Mouse (Mus musculus) layer of hippocampus, postnatal 36 days (tissue): Measurements from ENCODE around the gene Pianp. TPM values are rescaled to one million over a fixed set of nuclear protein-coding genes. Genes with fewer than 3 reads are reported as not detected.

Experiments used
- DNase-seq, 2 experiments: peaks; one replicate each; pipeline ENCODE4 v3.0.0; 2022
- total RNA-seq, 2 experiments: library from RNA; stranded (reverse); gene quantifications; 2 replicates each; pipeline ENCODE4 v1.2.3; 2021

Gene Pianp
- 100 to 1,000 TPM; 163 to 173 TPM for total RNA-seq

DNA sequence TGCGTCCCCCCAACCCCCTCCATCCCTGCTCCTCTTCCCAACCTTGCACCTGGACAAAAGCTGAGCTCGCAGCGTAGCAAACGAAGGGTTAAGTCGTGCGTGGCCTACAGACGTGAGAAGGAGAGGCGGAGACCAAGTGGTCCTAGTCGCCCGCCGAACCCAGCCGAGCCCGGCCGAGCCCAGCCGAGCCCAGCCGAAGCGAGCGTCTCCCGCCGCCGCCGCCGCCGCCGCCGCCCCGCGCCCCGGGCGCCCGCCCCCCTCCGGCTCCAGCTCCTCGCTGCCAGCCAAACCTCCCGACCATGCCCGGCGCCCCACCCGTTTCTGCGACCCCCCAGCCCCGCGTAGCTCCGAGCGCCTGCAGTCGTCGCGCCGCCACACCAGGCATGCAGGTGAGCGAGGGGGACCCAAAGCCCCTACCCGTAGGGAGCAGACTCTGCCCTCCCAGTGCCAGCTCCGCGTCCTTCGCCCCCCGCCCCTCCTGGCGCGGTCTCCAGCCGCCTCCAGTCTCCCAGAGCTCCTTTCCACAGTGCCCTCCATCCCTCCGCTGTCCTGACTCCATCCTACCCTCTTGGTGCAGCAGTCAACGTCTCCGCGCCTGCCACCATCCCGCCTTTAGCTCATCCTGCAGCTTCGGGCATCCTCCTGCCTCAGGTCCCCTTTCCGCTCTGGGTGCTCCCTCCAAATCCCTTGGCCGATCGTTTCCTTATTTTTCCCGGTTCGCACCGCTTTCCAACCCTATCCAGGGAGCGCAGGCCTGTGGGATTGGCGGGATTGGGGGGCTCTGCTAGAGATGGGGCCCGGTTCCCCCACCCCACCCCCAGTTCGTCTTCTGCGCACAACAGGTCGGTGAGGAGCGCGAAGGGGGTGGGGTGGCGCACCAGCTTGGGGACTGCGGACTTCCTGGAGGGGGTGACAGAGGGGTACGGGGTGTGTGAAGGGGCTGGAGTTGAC, at the start of gene Pianp:
Gene Pianp, plus strand, starts transcription at position 144 of the 951 bp plus-strand sequence.
- peak; percentile 77 to 79 for DNase-seq

DNA sequence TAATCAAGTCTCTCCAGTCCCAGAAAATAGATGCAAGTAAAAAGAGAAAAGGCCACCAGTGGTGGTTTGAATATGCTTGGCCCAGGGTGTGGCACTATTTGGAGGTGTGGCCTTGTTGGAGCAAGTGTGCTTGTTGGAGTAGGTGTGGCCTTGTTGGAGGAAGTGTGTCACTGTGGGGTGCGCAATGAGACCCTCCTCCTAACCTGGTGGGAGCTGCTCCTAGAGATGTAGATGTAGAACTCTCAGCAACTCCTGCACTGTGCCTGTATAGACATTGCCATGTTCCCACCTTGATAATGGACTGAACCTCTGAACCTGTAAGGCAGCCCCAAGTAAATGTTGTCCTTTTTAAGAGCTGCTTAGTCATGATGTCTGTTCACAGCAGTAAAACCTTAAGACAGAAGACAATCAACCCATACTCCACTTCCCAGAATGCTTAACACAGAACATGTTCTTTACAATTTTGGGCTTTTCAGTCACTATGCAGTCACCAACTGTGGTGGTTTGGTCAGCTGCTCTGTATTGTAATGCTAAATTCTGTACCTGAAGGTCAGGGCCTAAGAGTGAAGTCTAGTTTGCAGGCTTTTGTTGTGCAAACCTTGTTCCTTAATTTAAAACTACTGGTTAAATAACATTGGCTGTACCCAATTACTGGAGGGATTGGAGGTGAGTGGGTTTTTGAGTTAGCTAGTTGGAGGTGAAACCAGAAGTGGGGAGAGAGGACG, 42.3 kb upstream of the Pianp start:
- DNase-seq: no peak

DNA sequence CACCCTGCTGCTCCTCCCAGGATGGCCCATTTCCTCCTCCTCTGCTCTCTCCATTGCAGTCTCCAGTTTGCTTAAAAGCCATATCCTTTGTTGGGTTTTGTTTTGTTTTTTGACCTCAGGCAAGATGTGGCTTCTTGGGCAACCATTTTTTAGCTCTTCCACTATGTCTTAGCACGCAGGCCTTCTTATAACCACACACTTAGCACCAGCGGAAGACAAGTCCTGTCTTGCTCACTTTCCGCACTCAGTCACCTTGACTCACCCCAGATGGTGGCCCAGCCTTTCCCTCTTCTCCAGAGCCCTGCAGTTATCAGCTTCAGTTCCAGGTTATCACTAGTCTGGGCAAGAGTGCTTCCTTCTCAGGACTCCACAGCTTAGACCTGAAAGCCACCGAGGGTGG, 41.3 kb upstream of the Pianp start:
- DNase-seq: no peak

DNA sequence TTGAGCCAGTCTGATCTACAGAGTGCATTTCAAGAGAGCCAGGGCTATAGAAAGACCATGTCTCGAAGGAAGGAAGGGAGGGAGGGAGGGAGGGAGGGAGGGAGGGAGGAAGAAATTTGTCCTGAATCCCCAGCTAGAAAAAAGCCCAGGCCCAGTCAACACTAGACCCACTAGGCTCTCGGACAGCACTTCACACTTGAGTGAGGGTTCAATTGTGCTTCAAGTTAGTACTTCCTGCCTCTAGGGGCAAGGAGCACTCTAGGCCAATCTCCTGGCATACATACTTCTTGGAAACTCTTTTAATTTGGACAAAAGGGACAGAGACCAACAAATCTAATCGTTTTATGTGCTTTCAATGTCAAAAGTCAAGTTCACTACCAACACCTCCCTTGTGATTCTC, 38.4 kb upstream of the Pianp start:
- DNase-seq: no peak

DNA sequence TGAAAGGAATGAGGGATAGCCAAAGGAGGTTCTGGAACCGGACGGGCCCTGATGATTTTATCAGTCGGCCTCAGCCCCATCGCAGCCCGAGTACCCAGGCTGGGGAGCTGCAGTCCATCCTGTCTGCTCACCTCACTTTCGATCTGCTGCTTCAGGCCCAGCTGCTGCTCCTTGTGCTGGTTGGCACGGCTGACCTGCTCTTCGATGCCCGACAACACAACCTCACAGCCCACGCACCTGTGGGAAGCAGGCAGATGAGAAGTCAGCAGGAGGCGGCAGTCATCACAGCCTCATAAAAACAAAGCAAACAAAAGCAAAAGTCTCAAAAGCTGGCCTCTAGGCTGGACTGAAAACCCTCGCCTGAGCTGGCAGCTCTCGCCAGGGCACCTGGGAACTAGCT, 36.5 kb upstream of the Pianp start:
- no peak for DNase-seq

DNA sequence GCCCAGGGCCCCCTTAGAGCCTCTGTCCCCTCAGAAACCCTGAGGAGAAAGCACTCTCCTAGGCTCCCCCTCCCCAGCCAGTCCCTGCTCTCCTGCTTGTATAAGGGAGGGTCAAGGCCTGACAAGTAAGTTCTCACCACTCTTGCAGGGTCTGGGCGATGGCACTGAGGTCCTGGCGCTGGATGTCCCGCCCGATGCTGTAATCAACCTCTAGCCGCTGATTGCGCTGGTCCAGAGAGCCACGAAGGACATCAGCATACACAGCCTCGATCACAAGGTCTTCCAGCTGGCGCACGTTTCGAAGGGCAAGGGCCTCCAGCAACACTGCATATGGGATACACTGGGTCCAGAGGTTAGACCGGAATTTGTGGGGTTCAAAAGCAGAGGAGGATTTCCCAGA, 35.5 kb upstream of the Pianp start:
- no peak for DNase-seq

DNA sequence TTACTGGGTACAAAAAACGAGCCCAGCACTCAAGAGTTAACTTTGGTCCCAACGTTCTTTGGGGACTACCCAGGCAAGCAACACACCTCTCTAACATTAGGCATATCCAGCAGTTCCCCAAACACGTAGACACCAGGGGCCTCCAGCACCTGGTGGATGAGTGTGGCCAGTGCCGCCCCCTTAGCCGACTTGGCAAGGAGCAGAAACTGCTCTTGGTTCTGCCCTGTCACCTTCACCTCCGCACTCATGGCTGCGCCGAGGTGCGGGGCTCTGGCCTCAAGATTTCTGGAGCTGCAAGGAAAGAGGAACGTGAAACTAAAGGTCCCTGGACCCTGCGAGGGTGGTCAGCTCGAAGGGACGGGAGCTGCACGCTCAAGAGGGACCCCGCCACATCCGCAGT, 31.9 kb upstream of the Pianp start:
- no peak for DNase-seq

DNA sequence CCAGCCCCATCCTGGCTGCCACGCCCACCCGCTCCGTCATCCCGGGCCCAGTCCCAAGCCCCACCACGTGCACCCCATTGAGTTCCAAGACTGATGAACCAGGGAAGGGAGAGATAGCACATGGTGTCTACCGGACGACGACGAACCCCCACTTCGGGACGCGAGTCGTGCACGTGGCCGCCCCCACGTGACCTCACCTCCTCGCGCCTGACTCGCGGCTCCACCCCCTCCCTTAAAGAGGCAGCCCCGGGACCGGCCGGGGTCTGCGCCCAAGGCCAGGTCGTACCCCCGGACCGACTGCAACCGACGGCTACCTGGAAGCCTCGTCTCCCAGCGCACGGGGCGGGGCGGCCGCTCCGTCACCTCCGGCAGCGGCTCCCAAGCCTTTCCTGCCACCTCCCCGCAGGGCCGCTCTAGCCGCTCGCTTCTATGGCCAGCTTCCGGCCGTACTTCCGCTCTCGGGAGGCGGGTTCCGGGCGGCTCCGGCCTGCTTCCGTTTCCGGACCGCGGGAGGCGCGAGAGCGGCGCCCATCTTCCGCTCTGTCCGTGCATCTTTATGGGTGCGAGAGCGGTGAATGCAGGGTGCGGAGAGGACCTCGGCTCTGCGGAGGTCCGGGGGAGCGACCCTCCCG, 31.3 kb upstream of the Pianp start, which contains the start of gene Cops7a:
Gene Cops7a, minus strand, starts transcription at position 451 of the 632 bp plus-strand sequence.
- peak; percentile 96 for DNase-seq

DNA sequence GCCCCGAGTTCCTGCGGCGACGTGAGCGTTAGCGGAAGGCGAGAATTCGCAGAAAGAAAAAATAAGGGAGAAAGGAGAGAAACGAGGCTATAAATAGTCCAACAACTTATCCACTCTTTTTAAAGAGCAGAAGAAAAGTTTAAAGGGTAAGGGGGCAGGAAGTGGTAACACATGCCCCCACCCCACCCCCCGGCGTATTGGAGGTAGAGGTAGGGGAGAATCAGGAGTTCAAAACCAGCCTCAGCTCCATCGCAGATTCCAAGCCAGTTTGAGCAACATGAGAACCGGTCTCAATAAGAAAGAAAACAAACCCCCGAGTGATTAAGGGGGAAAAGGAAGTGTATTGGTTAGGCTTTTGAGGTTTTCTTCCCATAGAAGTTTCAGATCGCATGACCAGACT, 30.7 kb upstream of the Pianp start:
- DNase-seq: no peak

DNA sequence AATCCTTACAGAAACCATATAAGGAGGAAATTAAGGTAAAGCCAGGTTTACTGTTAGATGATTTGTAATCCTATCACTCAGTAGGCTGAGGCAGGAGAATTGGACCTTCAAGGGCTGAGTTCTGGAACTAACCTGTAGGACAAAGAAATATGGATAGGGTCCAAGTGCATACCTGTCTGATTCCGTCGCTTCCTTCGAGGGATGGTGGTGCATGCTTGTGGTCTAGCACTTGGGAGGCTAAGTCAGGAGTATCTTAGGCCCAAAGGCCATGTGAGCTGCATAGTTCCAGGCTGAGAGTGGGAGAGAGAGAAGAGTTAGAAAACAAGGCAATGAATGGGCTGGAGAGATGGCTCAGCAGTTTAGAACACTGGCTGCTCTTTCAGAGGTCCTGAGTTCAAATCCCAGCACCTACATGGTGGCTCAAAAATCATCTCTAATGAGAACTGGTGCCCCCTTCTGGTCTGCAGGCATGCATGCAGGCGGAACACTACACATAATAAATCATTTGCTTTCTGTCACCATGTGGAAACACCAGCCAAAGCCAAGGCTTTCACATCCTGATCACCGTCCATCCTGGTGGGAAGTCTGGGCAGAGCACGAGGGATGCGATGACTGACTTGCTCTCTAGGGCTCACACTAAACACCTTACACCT, 29.9 kb upstream of the Pianp start:
- DNase-seq: no peak

DNA sequence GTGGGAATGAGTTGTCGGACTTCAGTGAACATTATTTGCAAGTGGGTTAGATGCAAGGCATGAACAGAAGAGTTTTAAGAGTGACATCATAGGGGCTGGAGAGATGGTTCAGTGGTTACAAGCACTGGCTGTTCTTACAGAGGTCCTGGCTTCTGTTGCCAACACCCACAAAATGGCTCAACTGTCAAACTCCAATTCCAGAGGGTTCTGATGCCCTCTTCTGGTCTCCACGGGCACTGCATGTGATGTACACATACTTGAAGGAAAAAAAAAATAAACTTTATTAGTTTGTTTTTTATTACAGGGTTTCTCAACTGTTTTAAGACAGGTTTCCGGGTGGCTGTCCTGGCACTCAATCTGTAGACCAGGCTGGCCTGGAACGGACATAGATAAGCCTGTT, 28.7 kb upstream of the Pianp start:
- DNase-seq: no peak

DNA sequence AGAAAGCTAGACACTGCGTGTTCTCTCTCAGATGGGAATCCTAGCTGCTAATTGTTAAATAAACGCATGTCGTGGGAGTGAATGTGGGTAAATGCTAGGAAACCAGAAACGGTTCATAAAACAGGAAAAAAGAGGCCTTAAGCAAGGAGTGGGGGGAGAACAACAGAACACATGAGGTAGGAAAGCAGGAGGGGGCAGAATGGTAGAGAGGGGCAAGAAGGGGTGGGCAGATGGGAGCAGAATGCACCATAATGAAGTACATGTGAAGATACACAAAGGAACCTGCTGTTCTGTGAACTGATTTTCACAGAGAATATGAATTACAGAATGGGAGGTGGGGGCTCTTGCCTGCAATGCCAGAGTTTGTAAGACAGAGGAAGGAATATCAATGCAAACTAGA, 4.3 kb upstream of the Pianp start:
- DNase-seq: no peak

DNA sequence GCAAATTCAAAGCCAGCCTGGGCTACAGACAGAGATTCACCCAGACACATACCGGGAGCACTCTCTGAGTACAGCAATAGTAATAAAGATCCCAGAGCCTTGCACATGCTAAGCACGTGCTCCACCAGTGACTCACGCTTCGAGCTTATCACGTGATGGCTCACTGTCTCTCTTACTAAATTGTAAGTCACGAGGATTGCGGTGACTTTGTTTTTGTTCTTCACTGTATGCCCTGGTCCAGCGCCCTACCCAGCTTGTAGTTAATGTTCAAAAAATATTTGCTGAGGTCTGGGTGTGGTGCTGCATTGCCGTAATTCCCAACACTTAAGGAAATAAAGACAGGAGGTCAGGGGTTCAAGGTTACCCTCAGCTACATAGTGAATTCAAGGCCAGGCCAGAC, 3.1 kb upstream of the Pianp start:
- no peak for DNase-seq

DNA sequence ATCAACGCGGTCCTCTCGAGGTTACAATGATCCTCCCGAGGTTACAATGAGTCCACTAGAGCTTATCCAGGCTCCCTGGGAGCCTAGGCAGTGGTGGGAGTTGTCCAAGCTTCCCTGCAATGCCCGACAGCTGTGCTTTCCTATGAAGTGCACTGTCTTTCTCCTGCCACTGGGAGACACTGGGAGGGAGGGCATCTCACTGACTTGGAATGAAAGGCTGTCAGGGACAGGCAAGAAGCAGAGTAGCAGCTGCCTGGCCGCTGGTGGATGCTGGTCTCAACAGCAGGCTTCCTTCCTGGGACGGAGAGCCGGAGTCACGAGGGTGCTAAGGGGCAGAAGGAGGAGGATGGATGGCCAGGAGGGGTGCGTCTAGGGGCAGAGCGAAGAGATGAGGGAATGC, 2.6 kb upstream of the Pianp start:
- no peak for DNase-seq

DNA sequence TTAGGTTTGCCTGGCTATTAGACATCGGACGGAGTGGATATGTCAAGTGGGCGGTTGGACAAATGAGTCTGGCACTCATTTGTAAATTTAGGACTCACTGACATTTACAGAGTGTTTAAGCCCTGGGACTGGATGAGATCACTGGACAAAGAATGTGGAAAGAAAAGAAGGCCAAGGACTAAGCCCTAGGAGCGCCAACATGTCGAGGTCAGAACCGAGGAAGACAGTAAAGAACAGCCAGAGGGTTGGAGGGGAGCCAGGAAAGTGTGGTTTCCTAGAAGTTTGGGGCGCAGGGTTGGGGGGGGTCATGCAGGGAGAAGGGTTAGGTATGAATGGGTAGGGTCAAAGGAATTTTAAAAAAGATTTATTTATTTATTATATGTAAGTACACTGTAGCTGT, 1.2 kb upstream of the Pianp start:
- DNase-seq: no peak

DNA sequence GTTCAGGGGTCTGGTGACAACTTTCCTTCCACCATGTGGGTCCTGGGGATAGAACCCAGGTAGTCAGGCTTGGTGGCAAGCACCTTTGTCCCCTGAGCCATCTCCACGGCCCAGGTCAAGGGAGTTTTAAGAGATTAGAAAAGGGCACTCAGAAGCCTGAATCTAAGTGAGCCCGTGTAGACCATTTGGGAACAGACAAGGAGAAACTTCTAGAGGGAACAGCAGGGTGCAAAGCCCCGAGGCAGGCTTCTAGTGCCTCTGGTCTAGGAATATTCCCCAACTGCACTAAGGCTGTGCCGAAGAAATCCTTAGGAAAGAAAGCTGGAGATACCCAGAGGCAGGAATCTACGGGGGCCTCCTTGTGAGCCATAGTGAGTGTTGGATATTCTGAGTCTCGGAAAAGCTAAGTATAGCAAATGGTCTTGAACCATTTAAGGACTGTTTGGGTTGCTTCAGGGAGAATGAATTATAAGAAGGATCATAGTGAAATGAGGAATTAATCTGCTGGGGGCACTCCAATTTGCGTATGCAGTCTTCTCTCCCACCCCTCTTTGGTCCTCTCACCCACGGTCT, 577 bp upstream of the Pianp start:
- DNase-seq: no peak

DNA sequence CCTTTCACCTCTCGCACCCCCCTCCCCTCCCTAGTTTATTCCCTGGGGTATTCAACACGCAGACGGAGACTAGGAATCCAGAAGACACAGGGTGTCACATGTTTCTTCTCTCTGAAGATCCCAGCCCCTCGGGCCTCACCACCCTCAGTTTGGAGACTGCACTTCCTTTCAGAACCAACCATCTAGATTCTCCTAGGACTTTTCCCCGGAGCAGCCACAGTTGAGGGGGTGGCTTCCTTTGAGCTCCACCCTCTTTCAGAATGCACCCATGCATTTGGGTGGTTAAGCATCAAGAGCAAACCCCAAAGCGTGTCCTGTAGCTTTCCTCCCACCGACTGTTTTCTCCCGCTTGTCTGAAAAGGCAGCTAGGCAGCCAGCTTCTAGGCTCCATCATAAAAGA, 1.6 kb downstream of the Pianp start:
- DNase-seq: no peak

DNA sequence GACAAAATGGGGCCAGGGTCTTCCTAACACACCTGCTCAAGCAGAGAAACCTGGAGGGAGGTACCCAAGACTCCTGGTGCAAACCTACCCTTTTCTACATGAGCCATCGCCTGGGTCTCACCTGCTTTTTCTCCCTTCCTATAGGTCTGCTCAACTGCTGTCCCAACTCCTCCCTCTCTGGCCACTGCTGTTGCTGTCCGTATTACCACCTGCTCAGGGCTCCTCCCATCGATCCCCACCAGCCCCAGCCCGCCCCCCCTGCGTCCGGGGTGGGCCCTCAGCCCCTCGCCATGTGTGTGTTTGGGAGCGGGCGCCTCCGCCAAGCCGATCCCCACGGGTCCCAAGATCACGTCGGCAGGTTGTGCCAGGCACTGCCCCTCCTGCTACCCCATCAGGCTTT, 2.6 kb downstream of the Pianp start:
- DNase-seq: no peak

DNA sequence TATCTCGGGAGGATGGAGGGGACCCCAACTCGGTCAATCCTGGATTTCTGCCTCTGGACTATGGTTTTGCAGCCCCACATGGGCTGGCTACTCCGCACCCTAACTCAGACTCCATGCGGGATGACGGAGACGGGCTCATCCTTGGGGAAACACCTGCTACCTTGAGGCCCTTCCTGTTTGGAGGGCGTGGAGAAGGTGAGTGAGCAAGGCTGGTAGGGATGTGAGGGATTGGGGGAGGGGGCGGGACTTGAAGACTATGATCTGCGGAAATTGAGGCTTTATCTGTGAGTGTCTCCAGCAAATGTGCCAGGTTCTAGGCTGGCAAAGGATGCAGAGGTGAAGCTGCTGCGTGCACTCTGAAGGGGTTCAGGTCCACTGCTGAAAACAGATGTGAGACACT, 3.1 kb downstream of the Pianp start:
- DNase-seq: no peak

DNA sequence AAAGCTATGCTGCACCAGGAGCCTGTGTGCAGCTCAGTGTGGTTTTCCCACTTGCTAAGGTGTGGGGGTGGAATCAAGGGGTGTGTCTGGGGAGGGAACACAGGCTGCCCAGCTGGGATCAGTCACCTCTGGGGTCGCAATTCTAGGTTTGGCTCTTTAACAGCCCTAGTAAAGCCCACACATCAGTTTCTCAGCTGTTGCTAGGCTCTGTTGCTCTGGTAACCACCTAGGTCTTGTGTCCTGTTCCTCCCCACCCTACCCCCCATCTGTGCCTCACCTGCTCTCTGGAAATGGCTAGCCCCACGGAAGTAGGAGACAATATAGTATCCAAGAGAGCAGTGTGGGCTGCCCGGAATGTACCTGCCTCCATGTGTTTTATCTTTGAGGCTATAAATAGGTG, 7.2 kb downstream of the Pianp start:
- no peak for DNase-seq

DNA sequence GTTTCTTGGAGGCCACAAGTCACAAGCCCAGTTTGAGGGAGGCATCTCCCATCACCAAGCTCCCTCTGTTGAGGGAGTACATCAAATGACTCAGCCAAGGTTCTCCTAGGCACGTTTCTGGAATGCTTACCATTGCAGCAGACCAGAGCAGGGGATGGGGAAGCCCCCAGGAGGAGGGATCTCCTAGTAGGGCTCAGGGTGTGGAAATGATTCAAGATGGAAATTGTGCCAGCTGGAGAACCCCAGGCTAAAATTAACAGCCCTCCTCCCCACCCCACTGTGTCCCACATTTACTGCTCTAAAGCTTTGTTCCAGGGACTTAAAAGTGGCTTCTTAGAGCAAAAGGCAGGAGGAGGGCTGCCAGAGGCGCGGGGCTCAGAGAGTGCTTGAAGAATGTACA, 8.6 kb downstream of the Pianp start:
- DNase-seq: no peak

DNA sequence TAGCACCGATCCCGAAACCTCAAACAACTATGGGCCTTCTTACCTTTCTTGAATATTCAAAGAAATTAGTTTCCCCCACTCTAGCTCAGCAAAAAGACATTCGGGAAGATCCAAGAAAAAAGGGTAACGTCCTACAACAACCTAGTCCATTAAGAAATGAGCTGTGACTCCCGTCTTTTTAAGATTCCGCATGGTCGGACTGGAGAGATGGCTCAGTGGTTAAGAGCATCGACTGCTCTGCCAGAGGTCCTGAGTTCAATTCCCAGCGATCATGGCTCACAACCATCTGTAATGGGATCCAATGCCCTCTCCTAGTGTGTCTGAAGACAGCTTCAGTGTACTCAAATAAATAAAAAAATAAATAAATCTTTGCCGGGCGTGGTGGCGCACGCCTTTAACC, 11.6 kb downstream of the Pianp start:
- DNase-seq: no peak
